Mouse (Mus musculus) forebrain, embryonic 15.5 days (tissue): Measurements from ENCODE around the gene Tmem33. TPM values are rescaled to one million over a fixed set of nuclear protein-coding genes. Genes with fewer than 3 reads are reported as not detected.

Experiments
- ATAC-seq: fragments of 200-750 bp; cut with Nextera tagmentation; replicated peaks from 2 replicates; pipeline ENCODE4 v1.8.0; 2017; ENCODE audit warnings: mild to moderate bottlenecking, moderate TSS enrichment, moderate library complexity
- H3K27ac ChIP-seq: fragments of 300-500 bp; sonication (generic); replicated peaks from 2 replicates; pipeline ENCODE4 v1.5.1; 2015; ENCODE audit warnings: mild to moderate bottlenecking, inconsistent platforms
- H3K27me3 ChIP-seq: fragments of 300-500 bp; sonication (generic); 2 replicates; pipeline ENCODE4 v1.6.1; 2015; ENCODE audit warnings: inconsistent platforms
- H3K36me3 ChIP-seq: fragments of 300-500 bp; sonication (generic); 2 replicates; pipeline ENCODE4 v1.6.1; 2015; ENCODE audit warnings: mild to moderate bottlenecking, inconsistent platforms
- H3K4me1 ChIP-seq: fragments of 300-500 bp; sonication (generic); 2 replicates; pipeline ENCODE4 v1.6.1; 2015; ENCODE audit warnings: inconsistent platforms
- H3K4me2 ChIP-seq: fragments of 300-500 bp; sonication (generic); replicated peaks from 2 replicates; pipeline ENCODE4 v1.6.1; 2015; ENCODE audit warnings: mild to moderate bottlenecking, inconsistent platforms
- H3K4me3 ChIP-seq: fragments of 300-500 bp; sonication (generic); 2 replicates; pipeline ENCODE4 v1.5.1; 2015; ENCODE audit warnings: mild to moderate bottlenecking, inconsistent platforms
- H3K9ac ChIP-seq: fragments of 300-500 bp; sonication (generic); replicated peaks from 2 replicates; pipeline ENCODE4 v1.6.1; 2015; ENCODE audit warnings: mild to moderate bottlenecking, inconsistent platforms
- H3K9me3 ChIP-seq: fragments of 300-500 bp; sonication (generic); 2 replicates; pipeline ENCODE4 v1.6.1; 2016; ENCODE audit warnings: inconsistent platforms
- WGBS: fragments of 180-500 bp; shearing (Covaris S2); methylation state at CpG from one replicate; pipeline ENCODE4 v1.1.7; 2015; ENCODE audit warnings: mixed read lengths; 5-methylcytosine and 5-hydroxymethylcytosine counted together
- polyA plus RNA-seq: library from polyadenylated mRNA; unstranded; fragments of >200 nt; fragmentation: Nextera tagmentation; extraction: Ambion mirVana; gene quantifications from 2 replicates; pipeline ENCODE4 v1.2.1, GENCODE M21; 2015

Gene Tmem33
- polyA plus RNA-seq, 1 experiment from 2014 or later: 80.5 TPM

GRCm38 (mm10) chr5:67266106-67266505 is 5.7 kb downstream of the Tmem33 start:
- H3K9me3 ChIP-seq: no peaks in the 10 kb centered on the region
- peaks cover 21% of the 10 kb centered on the region for H3K4me1 ChIP-seq
- no peak overlapping the region for H3K27ac ChIP-seq
- 92% methylated on average over 1 of the region's 1 CpGs for WGBS
- no peak overlapping the region for H3K9ac ChIP-seq
- H3K36me3 ChIP-seq: peaks cover 59% of the 10 kb centered on the region
- H3K27me3 ChIP-seq: no peaks in the 10 kb centered on the region
- no peak for ATAC-seq
- H3K4me2 ChIP-seq: no peak overlapping the region
- H3K4me3 ChIP-seq: no peak overlapping the region

- 89% methylated on average over 8 of the region's 8 CpGs for WGBS
- H3K9ac ChIP-seq: no peak overlapping the region
- no peak overlapping the region for H3K4me2 ChIP-seq
- H3K36me3 ChIP-seq: peaks cover 46% of the 10 kb centered on the region
- no peak overlapping the region for H3K27ac ChIP-seq
- H3K9me3 ChIP-seq: no peaks in the 10 kb centered on the region
- no peak for ATAC-seq
- H3K27me3 ChIP-seq: no peaks in the 10 kb centered on the region
- H3K4me3 ChIP-seq: no peak overlapping the region
- H3K4me1 ChIP-seq: no peaks in the 10 kb centered on the region
These were observed 8.9 kb downstream of the Tmem33 start for GRCm38 (mm10) chr5:67269309-67269708.

GRCm38 (mm10) chr5:67279407-67279806 is 19.0 kb downstream of the Tmem33 start:
- no peak for ATAC-seq
- Histone ChIP-seq H3K9ac (no peak overlapping the region), H3K4me1 (no peaks in the 10 kb centered on the region), H3K27me3 (no peaks in the 10 kb centered on the region), H3K4me2 (no peak overlapping the region), H3K9me3 (no peaks in the 10 kb centered on the region), H3K27ac (no peak overlapping the region), H3K4me3 (no peak overlapping the region), H3K36me3 (peaks cover 32% of the 10 kb centered on the region)
- WGBS: 94% methylated on average over 9 of the region's 9 CpGs

- Histone ChIP-seq H3K36me3 (peaks cover 36% of the 10 kb centered on the region), H3K4me1 (no peaks in the 10 kb centered on the region), H3K9ac (no peak overlapping the region), H3K4me3 (no peak overlapping the region), H3K27ac (no peak overlapping the region), H3K27me3 (no peaks in the 10 kb centered on the region), H3K9me3 (no peaks in the 10 kb centered on the region), H3K4me2 (no peak overlapping the region)
- WGBS: 94% methylated on average over 4 of the region's 4 CpGs
- no peak for ATAC-seq
These were observed 19.5 kb downstream of the Tmem33 start for GRCm38 (mm10) chr5:67279840-67280239.

GRCm38 (mm10) chr5:67280400-67280799 is 20.0 kb downstream of the Tmem33 start:
- no peak for ATAC-seq
- Histone ChIP-seq H3K4me3 (no peak overlapping the region), H3K27me3 (no peaks in the 10 kb centered on the region), H3K4me1 (no peaks in the 10 kb centered on the region), H3K4me2 (no peak overlapping the region), H3K9me3 (no peaks in the 10 kb centered on the region), H3K9ac (no peak overlapping the region), H3K27ac (no peak overlapping the region), H3K36me3 (peaks cover 41% of the 10 kb centered on the region)
- 97% methylated on average over 4 of the region's 4 CpGs for WGBS

GRCm38 (mm10) chr5:67295029-67295428 is 34.7 kb downstream of the Tmem33 start:
- H3K36me3 ChIP-seq: peaks cover 7% of the 10 kb centered on the region; the same call in 1 of the 2 replicates
- H3K4me2 ChIP-seq: no peak overlapping the region
- 81% methylated on average over 3 of the region's 3 CpGs for WGBS
- H3K4me3 ChIP-seq: no peak overlapping the region
- no peaks in the 10 kb centered on the region for H3K27me3 ChIP-seq
- no peak overlapping the region for H3K27ac ChIP-seq
- H3K4me1 ChIP-seq: no peaks in the 10 kb centered on the region
- H3K9ac ChIP-seq: no peak overlapping the region
- no peaks in the 10 kb centered on the region for H3K9me3 ChIP-seq
- ATAC-seq: no peak

- ATAC-seq: no peak
- WGBS: 84% methylated on average over 6 of the region's 6 CpGs
- no peak overlapping the region for H3K4me2 ChIP-seq
- H3K9me3 ChIP-seq: no peaks in the 10 kb centered on the region
- peaks cover 4% of the 10 kb centered on the region; the same call in 1 of the 2 replicates for H3K36me3 ChIP-seq
- no peaks in the 10 kb centered on the region for H3K4me1 ChIP-seq
- H3K4me3 ChIP-seq: no peak overlapping the region
- no peak overlapping the region for H3K27ac ChIP-seq
- no peak overlapping the region for H3K9ac ChIP-seq
- H3K27me3 ChIP-seq: no peaks in the 10 kb centered on the region
These were observed 35.3 kb downstream of the Tmem33 start for GRCm38 (mm10) chr5:67295682-67296081.

GRCm38 (mm10) chr5:67296171-67296570 is 35.8 kb downstream of the Tmem33 start:
- Histone ChIP-seq H3K4me1 (no peaks in the 10 kb centered on the region), H3K27ac (no peak overlapping the region), H3K36me3 (peaks cover 4% of the 10 kb centered on the region; the same call in 1 of the 2 replicates), H3K9ac (no peak overlapping the region), H3K27me3 (no peaks in the 10 kb centered on the region), H3K4me2 (no peak overlapping the region), H3K4me3 (no peak overlapping the region), H3K9me3 (no peaks in the 10 kb centered on the region)
- ATAC-seq: no peak
- 95% methylated on average over 1 of the region's 1 CpGs for WGBS

GRCm38 (mm10) chr5:67297026-67297813 is 36.9 kb downstream of the Tmem33 start:
- Histone ChIP-seq H3K4me2 (no peak overlapping the region), H3K27me3 (no peaks in the 10 kb centered on the region), H3K4me1 (no peaks in the 10 kb centered on the region), H3K27ac (no peak overlapping the region), H3K9me3 (no peaks in the 10 kb centered on the region), H3K9ac (no peak overlapping the region), H3K36me3 (no peaks in the 10 kb centered on the region), H3K4me3 (no peak overlapping the region)
- 89% methylated on average over 5 of the region's 5 CpGs for WGBS
- ATAC-seq: no peak

GRCm38 (mm10) chr5:67299847-67300412 is 39.6 kb downstream of the Tmem33 start:
- WGBS: 93% methylated on average over 6 of the region's 6 CpGs
- H3K4me1 ChIP-seq: no peaks in the 10 kb centered on the region
- no peak overlapping the region for H3K4me3 ChIP-seq
- ATAC-seq: no peak
- no peaks in the 10 kb centered on the region for H3K36me3 ChIP-seq
- H3K27me3 ChIP-seq: no peaks in the 10 kb centered on the region
- no peaks in the 10 kb centered on the region for H3K9me3 ChIP-seq
- H3K9ac ChIP-seq: no peak overlapping the region
- H3K4me2 ChIP-seq: no peak overlapping the region
- no peak overlapping the region for H3K27ac ChIP-seq

GRCm38 (mm10) chr5:67300926-67301597 is 40.7 kb downstream of the Tmem33 start:
- ATAC-seq: no peak
- H3K27me3 ChIP-seq: no peaks in the 10 kb centered on the region
- H3K9ac ChIP-seq: no peak overlapping the region
- no peak overlapping the region for H3K4me3 ChIP-seq
- H3K4me2 ChIP-seq: no peak overlapping the region
- 94% methylated on average over 8 of the region's 8 CpGs for WGBS
- no peak overlapping the region for H3K27ac ChIP-seq
- peaks cover under 1% of the 10 kb centered on the region; the same call in 1 of the 2 replicates for H3K4me1 ChIP-seq
- no peaks in the 10 kb centered on the region for H3K36me3 ChIP-seq
- no peaks in the 10 kb centered on the region for H3K9me3 ChIP-seq

GRCm38 (mm10) chr5:67301722-67302331 is 41.5 kb downstream of the Tmem33 start:
- peaks cover 4% of the 10 kb centered on the region; the same call in 1 of the 2 replicates for H3K4me1 ChIP-seq
- H3K36me3 ChIP-seq: no peaks in the 10 kb centered on the region
- no peaks in the 10 kb centered on the region for H3K9me3 ChIP-seq
- WGBS: 92% methylated on average over 6 of the region's 8 CpGs
- H3K4me3 ChIP-seq: no peak overlapping the region
- ATAC-seq: no peak
- H3K4me2 ChIP-seq: no peak overlapping the region
- no peak overlapping the region for H3K27ac ChIP-seq
- H3K9ac ChIP-seq: no peak overlapping the region
- no peaks in the 10 kb centered on the region for H3K27me3 ChIP-seq
